Mouse (Mus musculus) large intestine, adult 2 months (tissue): ENCODE measurements around the gene Fzd4. TPM values are rescaled to one million over a fixed set of nuclear protein-coding genes. Genes with fewer than 3 reads are reported as not detected.

Experiments
- polyA plus RNA-seq: library from polyadenylated mRNA; depleted of rRNA; stranded (reverse); fragments of >200 nt; gene quantifications from 2 replicates; pipeline ENCODE4 v1.2.3, GENCODE M21; 2012; rRNA removed

The Fzd4 gene
- polyA plus RNA-seq, 1 experiment = 2.1 TPM

Other genes starting within 250 kb of the Fzd4 start
- gene Tmem135, start 133 bp upstream of the Fzd4 start, polyA plus RNA-seq = 7.5 and 42.5 TPM in 2 replicates
- 150 and 189 TPM in 2 replicates for gene Prss23, start 122.8 kb downstream of the Fzd4 start, polyA plus RNA-seq
- 2.7 and 6.3 TPM in 2 replicates for gene Me3, start 228.0 kb downstream of the Fzd4 start, polyA plus RNA-seq